6 mouse cellular contexts compared by ENCODE assay signal in the genomic region with DNA sequence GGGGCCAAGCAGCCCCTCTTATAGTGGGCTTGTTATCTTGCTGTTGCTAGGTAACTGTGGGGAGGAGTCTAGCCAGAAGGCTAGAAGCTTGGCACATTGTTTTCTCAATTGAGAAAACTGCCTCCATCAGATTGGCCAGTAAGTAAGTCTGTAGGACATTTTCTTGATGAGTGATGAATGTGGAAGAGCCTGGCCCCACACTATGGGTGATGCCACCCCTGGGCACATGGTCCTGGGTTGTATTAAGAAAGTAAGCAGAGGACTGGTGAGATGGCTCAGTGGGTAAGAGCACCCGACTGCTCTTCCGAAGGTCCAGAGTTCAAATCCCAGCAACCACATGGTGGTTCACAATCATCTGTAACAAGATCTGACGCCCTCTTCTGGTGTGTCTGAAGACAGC.
DNase-seq lines count a peak whose midpoint lies in the region; ATAC-seq lines count a peak whose summit lies in the region.
"Not testable (repeated sequence)": the region's sequence is repeated elsewhere in the genome, so short reads cannot be mapped to it uniquely, and the experiment has no call there.

No protein-coding gene starts in this region.

- H3K27ac ChIP-seq in forebrain, embryonic 12.5 days; forebrain, embryonic 15.5 days (replicated peaks); hindbrain, embryonic 13.5 days; midbrain, embryonic 11.5 days (ENCODE audit: low read depth, low read length); midbrain, embryonic 13.5 days; neural tube, embryonic 12.5 days: not testable (repeated sequence)

- H3K36me3 ChIP-seq in forebrain, embryonic 12.5 days (replicated peaks); forebrain, embryonic 15.5 days; midbrain, embryonic 11.5 days (ENCODE audit: control insufficient read depth, insufficient read depth, low read length); neural tube, embryonic 12.5 days: not testable (repeated sequence)
- H3K36me3 ChIP-seq in hindbrain, embryonic 13.5 days, result peaks cover 17% of the 10 kb centered on the region
- H3K36me3 ChIP-seq in midbrain, embryonic 13.5 days, result peaks cover 23% of the 10 kb centered on the region

- H3K9me3 ChIP-seq in forebrain, embryonic 12.5 days; forebrain, embryonic 15.5 days; hindbrain, embryonic 13.5 days; midbrain, embryonic 11.5 days (ENCODE audit: control insufficient read depth, low read length); midbrain, embryonic 13.5 days; neural tube, embryonic 12.5 days: not testable (repeated sequence)

- not testable (repeated sequence) for H3K27me3 ChIP-seq in forebrain, embryonic 12.5 days; forebrain, embryonic 15.5 days; hindbrain, embryonic 13.5 days; midbrain, embryonic 11.5 days (ENCODE audit: control insufficient read depth, insufficient read depth, low read length); midbrain, embryonic 13.5 days; neural tube, embryonic 12.5 days (replicated peaks)

- H3K9ac ChIP-seq in forebrain, embryonic 12.5 days; forebrain, embryonic 15.5 days (replicated peaks); hindbrain, embryonic 13.5 days; midbrain, embryonic 11.5 days (ENCODE audit: low read length); midbrain, embryonic 13.5 days (replicated peaks); neural tube, embryonic 12.5 days: not testable (repeated sequence)

- DNase-seq in midbrain, embryonic 11.5 days (ENCODE audit: low spot score, missing footprints), result not testable (repeated sequence)

- not testable (repeated sequence) for H3K4me1 ChIP-seq in forebrain, embryonic 12.5 days; forebrain, embryonic 15.5 days; hindbrain, embryonic 13.5 days (replicated peaks); midbrain, embryonic 11.5 days (ENCODE audit: control insufficient read depth, insufficient read depth, low read length); midbrain, embryonic 13.5 days (replicated peaks); neural tube, embryonic 12.5 days

- H3K4me3 ChIP-seq in forebrain, embryonic 12.5 days (replicated peaks); forebrain, embryonic 15.5 days; hindbrain, embryonic 13.5 days; midbrain, embryonic 11.5 days (ENCODE audit: low read depth, low read length); midbrain, embryonic 13.5 days (replicated peaks); neural tube, embryonic 12.5 days: not testable (repeated sequence)

- 0 out of 2 replicates have a peak, but pooled peaks have one; percentile 31 for ATAC-seq in forebrain, embryonic 12.5 days (ENCODE audit: low FRiP score)
- 0 out of 2 replicates have a peak, but pooled peaks have one; percentile 39 for ATAC-seq in forebrain, embryonic 15.5 days (replicated peaks)
- ATAC-seq in hindbrain, embryonic 13.5 days (ENCODE audit: low FRiP score), result 0 out of 2 replicates have a peak, but pooled peaks have one; percentile 28
- ATAC-seq in midbrain, embryonic 11.5 days (ENCODE audit: low FRiP score), result peak; percentile 47; the same call in 1 of the 2 replicates
- ATAC-seq in midbrain, embryonic 13.5 days, result peak; percentile 54; the same call in 1 of the 2 replicates
- ATAC-seq in neural tube, embryonic 12.5 days (ENCODE audit: low FRiP score, low read depth), result peak; percentile 57; the same call in 1 of the 2 replicates

- WGBS in forebrain, embryonic 12.5 days, result 86% methylated on average over 3 of the region's 3 CpGs
- WGBS in forebrain, embryonic 15.5 days, result 80% methylated on average over 3 of the region's 3 CpGs
- 90% methylated on average over 3 of the region's 3 CpGs for WGBS in hindbrain, embryonic 13.5 days
- 80% methylated on average over 3 of the region's 3 CpGs for WGBS in midbrain, embryonic 11.5 days
- WGBS in midbrain, embryonic 13.5 days, result 89% methylated on average over 3 of the region's 3 CpGs
- 88% methylated on average over 3 of the region's 3 CpGs for WGBS in neural tube, embryonic 12.5 days

- H3K4me2 ChIP-seq in forebrain, embryonic 12.5 days; forebrain, embryonic 15.5 days (replicated peaks); hindbrain, embryonic 13.5 days; midbrain, embryonic 11.5 days; midbrain, embryonic 13.5 days (replicated peaks); neural tube, embryonic 12.5 days (replicated peaks): not testable (repeated sequence)
